Mouse (Mus musculus) B cell, adult 2 months (primary cell): ENCODE results near the gene Slc39a8.

Source experiments
- DNase-seq, 2 experiments: peaks; one replicate each; pipeline ENCODE4 v3.0.0; 2022

The Slc39a8 gene

DNA sequence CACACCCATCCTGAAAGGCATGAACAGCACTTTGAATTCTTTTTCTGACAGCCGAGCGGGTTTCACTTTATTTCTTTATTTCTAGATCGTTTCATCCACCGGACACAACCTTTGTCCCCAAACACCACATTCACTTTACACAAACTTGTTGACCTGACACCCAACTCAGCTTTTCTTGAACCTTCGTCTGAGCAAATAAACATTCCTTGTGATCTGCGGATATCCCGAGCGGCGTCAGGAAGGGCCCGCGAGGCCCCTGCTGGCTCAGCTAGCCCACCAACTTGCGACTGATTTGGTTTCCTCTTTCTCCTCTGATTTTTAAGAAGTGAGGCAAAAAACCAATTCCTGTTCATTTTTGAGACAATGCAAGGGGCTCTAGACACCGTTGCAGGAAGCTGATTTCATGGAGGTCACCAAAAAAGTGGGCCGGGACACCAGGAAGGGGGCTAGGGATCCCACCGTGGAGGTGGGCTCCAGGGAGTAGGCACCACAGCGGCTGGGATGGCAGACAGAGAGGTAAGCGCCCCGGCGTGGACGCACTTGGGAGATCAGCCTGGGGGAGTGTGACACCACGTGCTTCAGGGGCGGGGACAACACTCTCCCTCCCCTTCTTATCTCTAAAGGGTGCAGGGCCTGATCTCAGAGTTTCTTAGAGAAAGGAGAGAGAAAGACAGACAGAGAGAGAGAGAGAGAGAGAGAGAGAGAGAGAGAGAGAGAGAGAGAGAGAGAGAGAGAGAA is at the start of gene Slc39a8:
Slc39a8 (plus strand) TSS at position 264 of the 738 bp plus-strand sequence.
- peak; percentile 83 to 85 for DNase-seq

DNA sequence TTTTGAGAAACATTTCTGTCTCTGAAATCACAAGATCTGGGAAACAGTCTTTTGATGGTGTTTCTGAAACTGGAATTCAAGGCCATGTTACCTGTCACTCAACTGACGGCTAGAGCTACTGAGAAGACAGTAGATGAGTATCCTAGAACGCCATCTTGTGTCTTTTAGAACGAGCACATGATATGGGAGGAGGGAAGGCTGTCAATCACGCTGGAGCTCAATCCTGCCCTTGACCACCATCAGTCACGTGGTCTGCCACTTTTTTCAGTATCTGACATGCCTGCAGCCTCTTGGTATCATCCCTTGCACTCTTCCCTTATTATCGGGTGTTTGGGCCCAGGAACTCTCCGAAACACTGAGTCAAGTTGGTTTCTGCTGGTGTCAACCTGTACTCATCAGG is 40.0 kb upstream of the Slc39a8 start:
- no peak for DNase-seq

DNA sequence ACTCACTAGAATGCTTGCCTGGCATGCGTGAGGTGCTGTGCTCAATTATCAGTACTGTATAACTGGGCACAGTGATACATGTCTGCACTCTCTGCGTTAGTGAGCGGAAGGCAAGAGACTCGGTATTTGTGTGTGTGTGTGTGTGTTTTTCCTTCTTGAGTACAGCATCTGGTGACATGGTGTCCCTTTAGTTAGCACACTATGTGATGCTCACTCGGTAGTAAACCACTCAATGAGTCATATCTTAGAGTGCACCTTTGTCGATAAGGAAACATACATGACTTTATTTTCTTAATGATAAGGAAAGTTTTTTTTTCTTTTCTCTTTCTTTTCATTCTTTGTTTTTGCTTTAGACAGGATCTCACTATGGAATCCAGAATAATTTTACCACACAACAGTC is 29.0 kb upstream of the Slc39a8 start:
- no peak for DNase-seq

DNA sequence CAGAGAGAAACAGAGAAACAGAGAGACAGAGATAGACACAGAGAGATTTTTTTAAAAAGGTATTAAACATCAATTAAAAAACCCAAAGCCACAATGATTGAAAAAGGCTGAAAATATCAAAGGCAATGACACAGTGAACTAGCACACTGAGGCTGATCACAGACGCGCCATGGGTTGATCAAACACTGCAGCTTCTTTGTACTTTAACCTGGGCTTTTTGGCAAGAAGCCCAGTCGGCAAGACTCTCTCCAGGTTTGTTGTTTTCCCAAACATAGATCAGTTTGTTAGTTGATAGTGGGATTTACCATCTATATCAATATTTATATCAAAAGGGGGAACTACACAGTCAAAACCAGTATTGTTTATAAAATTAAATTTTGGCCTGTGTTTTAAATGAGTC is 26.8 kb upstream of the Slc39a8 start:
- DNase-seq, result no peak

DNA sequence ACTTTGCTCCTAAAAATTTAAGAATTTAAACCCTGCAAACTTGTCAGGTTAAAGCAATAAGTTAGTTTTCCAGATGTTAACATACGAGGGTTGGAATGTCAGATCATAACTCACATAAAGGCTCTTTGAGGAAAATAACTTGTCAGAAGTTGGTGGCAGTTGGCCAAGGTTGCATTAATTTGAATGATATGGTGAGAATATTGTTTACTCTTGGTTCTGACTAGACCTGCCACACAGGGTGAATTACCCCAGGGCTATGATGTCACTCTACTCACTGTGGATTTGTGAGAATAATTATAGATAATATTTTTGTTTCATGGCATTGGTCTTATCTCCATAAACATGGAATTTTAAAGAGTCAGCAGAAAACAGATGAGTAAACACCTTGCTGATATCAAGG is 26.4 kb upstream of the Slc39a8 start:
- DNase-seq, result no peak

DNA sequence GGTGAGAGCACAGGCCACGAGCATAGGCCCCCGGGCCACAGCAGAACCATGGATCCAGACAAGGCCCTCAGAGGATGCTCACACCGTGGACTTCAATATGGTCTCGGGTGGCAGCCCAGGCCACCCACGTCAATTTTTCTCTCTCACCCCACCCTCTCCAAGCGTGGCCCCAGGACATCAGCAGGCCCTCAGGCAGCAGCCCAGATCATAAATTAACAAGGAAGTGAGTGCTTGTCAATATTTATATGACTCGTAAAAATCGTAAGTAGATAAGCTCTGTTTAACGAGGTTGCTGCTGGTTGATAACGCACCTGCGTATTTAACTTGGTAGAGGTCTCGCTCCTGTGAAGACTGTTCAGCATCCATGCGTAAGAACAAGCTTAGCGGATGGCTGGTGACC is 10.4 kb upstream of the Slc39a8 start:
- no peak for DNase-seq

DNA sequence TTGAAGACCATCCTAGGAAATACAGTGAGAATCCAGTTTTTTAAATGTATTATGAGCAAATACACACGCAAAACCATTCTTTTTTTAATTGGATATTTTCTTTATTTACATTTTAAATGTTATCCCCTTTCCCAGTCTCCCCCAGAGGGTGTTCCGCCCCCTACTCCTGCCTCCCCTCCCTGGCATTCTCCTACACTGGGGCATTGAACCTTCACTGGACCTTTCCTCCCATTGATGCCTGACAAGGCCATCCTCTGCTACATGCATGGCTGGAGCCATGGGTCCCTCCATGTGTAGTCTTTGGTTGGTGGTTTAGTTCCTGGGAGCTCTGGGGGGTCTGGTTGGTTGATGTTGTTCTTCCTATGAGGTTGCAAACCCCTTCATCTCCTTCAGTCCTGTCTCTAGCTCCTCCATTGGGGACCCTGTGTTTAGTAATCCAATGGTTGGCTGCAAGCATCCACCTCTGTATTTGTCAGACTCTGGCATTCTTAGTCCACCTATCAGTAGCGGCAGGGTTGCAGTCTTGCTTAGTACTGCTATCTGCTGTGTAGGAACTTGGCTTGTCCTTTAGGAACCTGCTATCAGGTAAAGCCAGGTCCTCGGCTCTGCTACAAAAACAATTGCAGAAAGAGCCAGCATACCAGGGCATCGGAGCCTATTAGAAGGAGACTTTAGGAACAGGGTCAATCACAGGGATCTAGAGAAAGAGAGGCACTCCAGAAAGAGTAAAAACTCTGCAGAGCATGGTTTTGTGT is 8.9 kb upstream of the Slc39a8 start:
- no peak for DNase-seq

DNA sequence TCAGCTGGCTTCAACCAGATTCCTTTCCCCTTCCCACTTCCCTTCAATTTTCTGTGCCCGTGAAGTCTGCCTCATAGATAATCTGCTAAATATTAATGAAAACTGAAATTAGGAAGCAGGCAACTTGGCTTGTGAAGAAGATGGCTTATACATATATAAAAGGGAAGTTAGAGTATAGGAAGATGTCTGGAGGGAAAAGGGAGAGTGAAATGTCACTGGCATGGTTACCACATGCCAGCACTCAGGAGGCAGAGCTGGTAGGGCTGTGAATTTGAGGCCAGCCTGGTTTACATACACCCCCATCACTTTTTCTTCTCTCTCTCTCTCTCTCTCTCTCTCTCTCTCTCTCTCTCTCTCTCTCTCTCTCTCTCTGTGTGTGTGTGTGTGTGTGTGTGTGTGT is 8.0 kb upstream of the Slc39a8 start:
- DNase-seq, result no peak

DNA sequence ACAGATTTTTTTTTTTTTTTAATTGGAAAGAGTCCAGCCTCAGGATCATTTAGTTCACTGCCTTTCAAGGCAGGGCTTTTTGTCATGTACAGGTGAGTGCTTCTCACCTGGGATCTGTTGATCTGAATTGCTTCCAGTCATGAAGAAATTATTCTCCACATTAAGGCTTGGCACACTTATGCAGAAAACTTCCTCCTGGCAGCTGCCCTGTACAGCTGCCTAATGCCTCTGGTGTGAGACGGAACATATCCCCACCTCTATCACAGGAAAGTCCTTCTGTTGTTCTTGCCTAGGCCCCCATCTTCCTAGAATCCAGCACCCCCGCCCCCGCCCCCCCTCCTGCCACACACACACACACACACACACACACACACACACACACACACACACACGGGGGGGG is 643 bp upstream of the Slc39a8 start:
- no peak for DNase-seq

DNA sequence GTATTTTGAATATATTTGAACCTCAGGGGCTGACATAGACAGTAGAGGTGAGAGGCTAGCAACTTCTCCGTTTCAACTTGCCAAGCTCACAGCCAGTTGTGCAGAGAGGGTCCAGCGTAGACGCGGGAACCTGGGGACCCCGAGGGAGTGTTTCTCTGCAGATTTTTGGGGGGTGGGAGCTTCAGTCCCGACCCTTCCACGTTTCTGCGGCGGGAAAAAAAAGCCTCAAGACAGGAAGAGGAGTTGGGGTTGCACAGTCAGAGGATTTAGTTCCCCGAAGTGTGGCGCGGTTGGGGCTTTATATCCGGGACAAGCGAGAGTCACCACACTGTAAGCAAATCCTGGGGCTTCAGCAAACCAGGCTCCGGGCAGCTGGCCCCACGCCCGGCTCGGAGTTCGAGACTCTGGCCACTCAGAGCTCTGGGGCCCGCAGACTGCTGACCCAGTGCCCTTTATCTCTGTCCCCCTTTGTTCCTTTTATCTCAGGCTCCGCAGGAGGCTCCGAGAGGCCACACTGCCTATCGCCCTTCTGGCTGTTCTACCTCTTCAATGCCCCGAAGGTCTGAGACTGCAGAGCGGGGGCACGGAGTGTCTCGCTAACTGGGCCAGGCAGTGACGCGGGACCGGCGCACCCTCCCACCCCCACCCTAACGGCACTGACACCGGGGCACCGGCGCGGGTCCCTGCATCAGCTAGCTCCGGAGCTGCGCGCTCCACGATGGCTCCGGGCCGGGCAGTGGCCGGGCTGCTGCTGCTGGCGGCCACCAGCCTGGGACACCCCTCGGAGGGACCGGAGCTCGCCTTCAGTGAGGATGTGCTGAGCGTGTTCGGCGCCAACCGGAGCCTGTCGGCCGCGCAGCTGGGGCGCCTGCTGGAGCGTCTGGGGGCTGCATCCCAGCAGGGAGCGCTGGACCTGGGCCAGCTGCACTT is 940 bp downstream of the Slc39a8 start:
- DNase-seq, result peak; percentile 64 to 66

DNA sequence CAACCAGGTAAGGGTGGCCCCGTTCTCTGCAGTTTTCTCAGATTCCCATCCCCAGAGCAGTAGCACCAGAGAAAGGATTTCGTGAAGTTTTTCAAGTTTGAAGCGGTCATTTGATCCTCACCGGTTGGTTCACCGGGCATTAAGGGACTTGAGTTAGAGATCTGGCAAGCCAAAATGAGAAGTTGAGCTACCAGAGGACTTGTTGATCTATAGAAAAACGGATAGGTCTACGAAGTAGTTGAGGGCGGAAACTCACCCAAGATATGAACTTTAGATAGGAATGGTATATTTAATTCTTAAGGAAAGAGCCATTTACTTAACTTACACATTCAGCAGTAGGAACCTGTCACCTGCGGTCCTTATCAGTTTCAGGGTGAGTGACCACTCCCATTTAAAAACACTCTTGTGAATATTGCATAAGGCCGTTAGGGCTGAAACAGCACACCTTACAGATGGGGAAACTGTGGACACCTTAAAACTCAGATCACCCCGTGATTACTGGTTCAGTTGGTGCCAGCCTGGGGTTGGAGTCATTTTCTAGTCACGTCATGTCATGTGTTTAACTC is 1.7 kb downstream of the Slc39a8 start:
- DNase-seq, result no peak

DNA sequence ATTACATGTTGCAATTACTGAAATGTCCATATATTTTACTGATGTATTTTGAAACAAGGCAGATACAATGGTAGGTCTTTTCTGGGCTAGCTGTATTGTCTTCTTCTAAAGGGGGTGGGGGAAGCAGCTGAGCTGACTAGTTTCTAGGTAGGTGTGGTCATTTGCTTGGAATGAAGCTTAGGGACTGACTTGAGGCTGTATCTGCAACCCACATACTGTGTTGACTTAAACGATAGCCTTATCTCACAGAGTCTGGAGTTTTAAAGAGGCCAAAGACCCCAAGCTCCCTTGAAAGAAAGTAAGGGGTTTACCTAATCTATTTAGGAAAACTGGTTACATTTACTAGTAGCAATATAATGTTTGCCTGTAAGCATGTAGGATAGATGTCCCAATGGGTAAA is 2.9 kb downstream of the Slc39a8 start:
- DNase-seq, result no peak

DNA sequence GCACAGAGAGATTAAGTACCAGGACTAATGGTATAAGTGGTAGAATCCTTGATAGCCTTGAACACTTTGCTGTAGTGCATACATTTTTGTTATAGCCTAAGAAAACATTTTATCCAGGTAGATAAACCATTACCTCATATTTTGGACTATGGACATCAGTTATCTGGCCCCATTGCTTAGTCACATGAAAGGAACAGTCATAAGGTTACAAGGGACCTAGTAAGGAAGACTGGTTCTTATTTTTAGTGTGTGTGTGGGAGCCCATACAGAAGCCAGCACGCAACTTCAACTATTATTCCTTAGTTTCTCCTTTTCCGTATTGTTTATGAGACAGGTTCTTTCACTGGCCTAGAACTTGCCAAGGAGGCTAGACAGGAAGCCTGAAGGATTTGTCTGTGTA is 7.4 kb downstream of the Slc39a8 start:
- DNase-seq, result no peak

DNA sequence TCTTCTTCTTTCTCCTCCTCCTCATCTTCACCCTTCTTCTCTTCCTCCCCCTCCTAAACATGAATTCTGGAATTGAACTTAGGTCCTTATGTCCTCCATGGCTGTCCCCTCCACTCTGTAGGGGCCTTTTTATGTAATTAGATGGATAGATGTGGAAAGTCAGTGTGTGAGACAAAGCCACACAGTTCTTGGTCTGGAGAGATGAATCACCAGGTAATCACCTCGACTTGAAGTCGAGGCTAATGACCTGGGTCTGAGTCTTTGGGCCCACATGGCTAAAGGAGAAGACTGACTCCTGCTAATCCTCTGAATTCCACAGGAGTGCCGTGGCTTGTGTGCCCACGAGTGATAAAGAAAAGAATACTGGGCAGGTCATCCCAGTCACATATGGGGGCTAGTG is 7.8 kb downstream of the Slc39a8 start:
- DNase-seq, result no peak

DNA sequence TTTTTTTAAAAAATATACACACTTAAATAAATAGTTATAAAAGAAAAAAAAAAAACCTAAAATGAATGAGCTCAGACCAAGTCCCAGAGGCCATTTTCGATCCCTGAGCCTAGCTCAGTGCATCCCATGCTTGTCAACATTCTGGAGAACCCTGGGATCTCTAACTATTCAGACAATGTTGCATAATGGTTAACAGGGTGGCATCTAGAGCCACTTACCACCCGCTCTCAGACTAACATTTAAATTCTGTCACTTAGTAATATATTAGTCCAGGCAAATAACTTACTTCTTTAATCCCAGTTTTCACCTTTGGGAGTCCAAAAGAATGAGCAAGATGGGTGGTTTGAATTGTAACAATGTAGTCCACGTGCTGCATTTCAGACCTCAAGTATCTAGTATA is 9.9 kb downstream of the Slc39a8 start:
- no peak for DNase-seq

DNA sequence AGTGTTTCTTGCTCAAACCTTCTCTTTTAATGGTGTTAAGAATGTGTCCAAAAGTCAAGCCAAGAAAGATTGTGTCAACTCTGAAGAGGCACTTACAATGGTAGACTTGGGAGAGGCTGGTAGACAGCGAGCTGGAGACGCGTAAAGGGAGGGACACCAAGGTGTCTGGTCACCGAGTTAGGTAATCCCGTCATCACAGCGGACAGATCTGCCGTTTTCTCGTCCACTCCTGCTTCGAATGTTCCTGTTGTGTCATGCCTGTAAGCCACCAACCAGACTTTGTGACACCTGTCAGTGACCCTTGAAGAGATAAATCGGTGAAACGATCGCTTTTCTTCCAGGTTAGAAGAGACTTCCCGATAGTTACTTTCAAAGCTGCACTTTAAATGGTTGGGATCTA is 14.5 kb downstream of the Slc39a8 start:
- no peak for DNase-seq

DNA sequence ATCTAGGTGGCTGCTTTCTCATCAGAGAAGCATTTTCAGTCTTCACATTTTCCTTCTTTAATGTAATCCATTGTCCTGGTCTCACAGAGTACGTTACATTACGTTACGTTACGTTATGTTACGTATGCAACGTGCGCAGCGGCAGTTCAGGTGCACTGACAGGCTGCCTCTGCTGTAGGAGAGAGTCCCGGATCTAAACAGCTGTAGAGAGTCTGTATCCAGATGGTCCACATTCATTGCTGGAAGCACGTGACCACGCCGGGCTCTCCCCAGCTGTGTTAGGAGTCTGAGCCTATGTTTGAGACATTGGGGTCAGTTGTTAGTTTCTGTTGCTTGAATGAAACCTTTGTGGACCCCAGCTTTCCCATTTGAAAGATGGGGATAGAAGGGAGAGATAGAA is 15.1 kb downstream of the Slc39a8 start:
- no peak for DNase-seq

DNA sequence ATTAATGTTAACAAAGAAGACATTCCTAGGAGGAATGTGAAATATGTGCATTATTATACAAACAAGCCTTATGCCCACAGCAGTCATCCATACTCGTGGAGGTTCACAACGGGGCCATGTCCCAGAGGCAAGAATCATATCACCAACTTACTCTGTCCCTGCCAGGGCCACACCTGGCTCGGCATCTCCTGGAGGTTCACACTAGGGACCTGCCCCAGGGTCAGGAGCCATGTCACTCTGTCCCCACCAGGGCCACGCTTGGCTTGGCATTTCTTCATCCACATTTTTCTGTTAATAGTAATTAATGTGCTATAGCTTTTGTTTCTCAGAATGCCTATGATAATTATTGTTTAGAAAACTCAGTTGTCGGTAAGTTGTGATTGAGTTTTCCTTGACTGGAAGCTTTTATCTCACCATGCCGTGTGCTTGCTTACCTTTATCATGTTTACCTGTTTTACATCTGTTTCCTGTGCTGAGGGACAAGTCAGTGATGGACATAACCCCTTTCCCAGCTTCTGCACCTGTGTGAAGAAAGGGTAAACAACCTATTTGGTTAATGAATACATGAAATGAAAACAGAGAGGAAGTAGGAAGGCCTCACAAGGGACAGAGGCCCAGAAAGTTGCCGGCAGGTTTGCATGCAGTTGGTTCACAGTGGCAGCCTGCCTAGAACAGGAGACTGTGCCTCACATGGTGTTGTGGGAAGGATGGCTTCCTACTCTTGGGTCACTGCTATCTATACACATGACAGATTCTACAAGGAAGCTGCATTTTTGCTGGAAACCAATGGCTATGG is 16.8 kb downstream of the Slc39a8 start:
- DNase-seq, result no peak

DNA sequence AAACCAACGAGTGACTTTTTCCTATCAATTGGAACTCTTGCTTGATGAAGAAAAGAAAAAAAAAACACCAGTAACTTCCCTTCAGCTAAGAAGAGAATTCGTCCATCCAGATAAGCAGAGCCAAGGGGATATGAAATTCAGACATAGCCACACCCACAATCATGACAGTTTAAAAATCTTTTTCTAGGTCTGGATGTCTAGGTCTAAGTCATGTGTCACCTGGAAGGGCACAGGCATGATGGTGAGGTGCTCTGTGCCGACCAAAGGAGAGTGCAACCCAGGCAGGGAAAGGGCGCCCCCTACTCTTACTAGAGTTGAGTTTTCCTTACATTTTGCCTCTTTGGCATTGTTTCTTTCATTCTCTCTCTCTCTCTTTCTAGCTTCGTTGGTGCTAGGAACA is 18.1 kb downstream of the Slc39a8 start:
- no peak for DNase-seq

DNA sequence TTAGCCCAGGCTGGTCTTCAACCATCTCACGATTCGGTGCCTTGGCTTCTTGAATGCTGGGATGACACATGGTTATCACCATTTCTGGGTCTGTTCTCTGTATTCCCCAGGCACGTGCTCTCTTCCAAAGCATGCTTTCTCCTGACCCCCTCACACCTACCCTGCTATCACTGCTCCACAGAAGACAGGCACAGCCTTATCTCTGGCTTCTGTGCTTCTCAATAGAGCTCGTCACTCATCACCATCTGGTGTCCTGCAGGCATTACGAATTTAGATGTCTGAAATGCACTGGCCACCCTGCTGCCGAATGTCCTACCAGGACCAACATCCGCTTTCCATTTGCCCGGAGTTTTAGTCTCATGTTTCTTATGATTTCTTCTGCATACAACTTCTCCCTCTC is 18.6 kb downstream of the Slc39a8 start:
- DNase-seq, result no peak

DNA sequence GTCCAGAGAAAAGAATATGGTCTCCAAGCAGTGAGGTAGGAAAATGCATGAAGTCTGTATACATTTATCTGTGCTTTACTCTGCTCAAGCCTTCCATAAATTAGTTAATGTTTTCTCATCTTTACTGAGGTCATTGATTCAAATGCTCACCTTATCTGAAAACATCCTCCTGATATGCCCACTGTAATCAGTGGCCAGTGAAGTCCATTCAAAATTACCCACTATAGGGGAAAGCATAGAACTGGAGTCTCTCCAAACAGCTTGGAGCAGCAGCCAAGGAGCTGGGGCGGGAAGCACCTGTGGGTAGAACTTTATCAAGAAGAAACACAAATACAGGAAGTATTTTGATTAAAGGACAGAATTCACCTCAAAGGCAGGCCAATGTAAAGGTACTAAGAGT is 19.8 kb downstream of the Slc39a8 start:
- no peak for DNase-seq

DNA sequence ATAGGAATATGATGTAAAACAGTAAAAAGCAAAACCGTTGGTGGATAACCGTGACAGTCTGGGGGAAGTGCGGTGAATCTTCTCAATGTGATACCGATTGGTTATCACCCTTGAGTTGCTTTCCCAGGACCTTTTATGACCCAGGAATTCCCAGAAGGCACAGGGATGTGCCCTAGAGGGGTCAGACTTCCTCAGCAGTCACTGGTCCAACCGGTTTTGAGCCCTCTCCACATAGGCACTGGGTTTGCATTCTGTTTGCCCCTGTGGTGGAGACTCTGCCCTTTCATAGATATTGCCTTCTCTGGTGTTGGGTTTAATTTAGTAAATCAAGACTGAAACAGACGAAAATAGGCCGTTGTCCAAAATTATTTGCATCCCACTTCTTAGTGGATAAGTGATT is 20.8 kb downstream of the Slc39a8 start:
- no peak for DNase-seq
